Mouse (Mus musculus) activated CD4-positive, CD25-positive, alpha-beta regulatory T cell (primary cell): Measurements from ENCODE around the gene Zfp345. TPM values are rescaled to one million over a fixed set of nuclear protein-coding genes. Genes with fewer than 3 reads are reported as not detected.

Experiments
- polyA plus RNA-seq, 2 experiments: library from polyadenylated mRNA; unstranded; fragments of 100-300 nt; shearing (Covaris generic); gene quantifications; one replicate each; pipeline ENCODE4 v1.2.1; 2017

Zfp345 gene
- under 1 TPM; 0.16 to 0.54 TPM for polyA plus RNA-seq

DNA sequence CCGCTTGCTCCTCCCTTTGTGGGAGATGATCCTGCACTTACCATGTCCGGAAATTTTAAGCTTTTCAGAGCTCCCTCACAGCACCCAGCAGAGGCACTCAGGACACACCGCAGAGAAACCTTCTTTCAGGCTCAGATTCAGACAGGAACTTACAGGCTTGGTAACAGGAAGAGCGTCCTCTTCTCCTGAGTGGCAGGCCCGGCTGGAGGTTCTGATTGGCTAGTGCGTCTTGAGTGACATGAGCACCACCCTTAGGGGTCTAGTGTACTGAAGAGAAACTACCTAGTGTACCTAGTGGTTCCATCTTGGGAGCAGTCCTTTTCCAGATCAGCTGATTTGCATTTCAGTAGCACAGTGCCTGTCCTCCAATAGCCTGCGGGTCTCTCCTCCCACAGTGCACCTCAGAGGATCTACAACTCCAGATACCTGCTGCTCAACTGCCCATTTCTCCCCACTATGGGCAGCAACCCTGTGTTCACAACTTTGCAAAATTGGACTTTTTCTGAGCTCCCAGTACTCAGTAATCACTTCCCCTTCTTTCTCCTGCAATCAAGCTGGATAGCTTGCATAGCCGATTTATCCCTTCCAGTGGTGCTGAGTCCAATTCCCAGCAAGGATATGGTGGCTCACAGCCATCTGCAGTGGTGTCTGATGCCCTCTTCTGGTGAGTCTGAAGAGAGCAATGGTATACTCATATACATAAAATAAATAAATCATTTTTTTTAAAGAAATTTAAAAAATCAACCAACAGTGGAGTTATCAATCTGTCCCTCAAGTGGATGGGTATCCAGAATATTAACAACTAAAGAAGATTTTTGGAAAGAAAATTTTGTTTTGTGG is at the start of gene Zfp345:
Gene Zfp345 (minus strand): TSS at position 153 of the 840 bp plus-strand sequence.

DNA sequence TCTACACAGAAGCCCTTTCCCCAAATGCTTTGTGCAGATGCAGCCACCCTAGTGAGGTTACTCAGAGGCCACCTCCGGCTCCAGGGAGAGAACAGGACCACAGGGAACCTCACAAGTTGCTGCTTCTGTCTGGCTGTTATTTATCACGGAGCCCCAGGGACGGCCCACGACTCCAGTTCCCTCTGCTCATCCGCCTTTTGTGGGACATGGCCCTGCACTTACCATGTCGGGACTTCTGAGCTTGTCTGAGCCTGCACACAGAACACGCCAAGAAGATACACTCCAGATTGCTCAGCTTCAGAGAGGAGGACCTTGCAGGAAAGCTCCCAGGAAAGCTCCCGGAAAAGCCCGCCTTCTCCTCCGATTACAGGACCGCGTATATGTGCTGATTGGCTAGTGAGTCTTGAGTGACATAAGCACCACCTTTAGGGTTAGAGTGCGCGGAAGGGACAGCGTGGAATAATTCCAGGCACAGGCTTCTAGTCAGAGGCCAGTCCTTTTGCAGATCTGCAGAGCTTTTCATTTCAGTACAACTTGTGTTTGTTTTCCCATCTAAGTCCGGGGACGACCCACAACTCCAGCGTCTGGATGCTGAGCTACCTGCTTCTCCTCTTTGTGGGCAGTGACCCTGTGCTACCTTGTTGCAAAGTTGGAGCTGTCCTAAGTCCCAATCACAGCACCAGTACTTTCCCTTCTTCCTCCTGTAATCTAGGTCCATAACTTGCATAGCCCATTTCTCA is 33.5 kb downstream of the Zfp345 start, which contains the start of gene Zfp442:
Gene Zfp442 (minus strand): TSS at position 307 of the 740 bp plus-strand sequence.

Other genes with a start within 250 kb of the Zfp345 start
- 10 to 100 TPM; 23.4 to 35.0 TPM for gene Gm21994, start 229.5 kb downstream of the Zfp345 start, polyA plus RNA-seq
- under 1 TPM; 0.06 TPM for gene Gm14124, start 227.6 kb downstream of the Zfp345 start, polyA plus RNA-seq
- 10 to 100 TPM; 12.6 to 22.1 TPM for gene Gm10130, start 161.4 kb downstream of the Zfp345 start, polyA plus RNA-seq
- gene 3300002I08Rik, start 122.3 kb downstream of the Zfp345 start, polyA plus RNA-seq, result 1 to 10 TPM; 5.8 to 7.9 TPM
- gene Zfp442, start 33.6 kb downstream of the Zfp345 start, polyA plus RNA-seq, result 1 to 10 TPM; 3.8 to 6.8 TPM
- 100 to 1,000 TPM; 142 to 240 TPM for gene Cst7, start 85.3 kb upstream of the Zfp345 start, polyA plus RNA-seq
- 10 to 100 TPM; 28.6 to 53.8 TPM for gene Apmap, start 123.5 kb upstream of the Zfp345 start, polyA plus RNA-seq
- gene Acss1, start 183.4 kb upstream of the Zfp345 start, polyA plus RNA-seq, result 10 to 100 TPM; 42.0 to 54.2 TPM
- under 1 TPM in 1 of 2 experiments, not detected in 1; 0.12 TPM for gene Vsx1, start 204.3 kb upstream of the Zfp345 start, polyA plus RNA-seq